Mouse (Mus musculus): ENCODE measurements around the gene Sh3rf1.

- no peak for TF ChIP-seq CTCF (conservative IDR thresholded peaks at IDR 0.05; ENCODE audit: low read length)
- no peak for TF ChIP-seq NANOG (IDR thresholded peaks at IDR 0.05; ENCODE audit: borderline replicate concordance, low read length)
These were observed 41.7 kb downstream of the Sh3rf1 start for GRCm38 (mm10) chr8:61265390-61265789.

Data from E14TG2a.4 (cell line).